Mouse (Mus musculus) ES-E14 (cell line): ENCODE results near the gene Kif19a.

ENCODE experiments used
- CHD2 ChIP-seq: IDR thresholded peaks from 2 replicates; pipeline ENCODE4 v1.6.1; 2014; ENCODE audit warnings: mild to moderate bottlenecking, low read depth, low read length, inconsistent platforms
- HCFC1 ChIP-seq: IDR thresholded peaks from 2 replicates; pipeline ENCODE4 v1.6.1; 2012; ENCODE audit warnings: low read length, inconsistent platforms, borderline replicate concordance; ENCODE audit not compliant: insufficient read depth
- MAFK ChIP-seq: IDR thresholded peaks from 2 replicates; pipeline ENCODE4 v1.6.1; 2014; ENCODE audit warnings: mild to moderate bottlenecking, low read depth, low read length, inconsistent platforms; ENCODE audit not compliant: insufficient read depth
- ZC3H11A ChIP-seq: IDR thresholded peaks from 2 replicates; pipeline ENCODE4 v1.6.1; 2012; ENCODE audit warnings: low read depth, mild to moderate bottlenecking, inconsistent platforms, low read length, borderline replicate concordance
- ZNF384 ChIP-seq: IDR thresholded peaks from 2 replicates; pipeline ENCODE4 v1.6.1; 2012; ENCODE audit warnings: low read depth, low read length, inconsistent platforms

DNA sequence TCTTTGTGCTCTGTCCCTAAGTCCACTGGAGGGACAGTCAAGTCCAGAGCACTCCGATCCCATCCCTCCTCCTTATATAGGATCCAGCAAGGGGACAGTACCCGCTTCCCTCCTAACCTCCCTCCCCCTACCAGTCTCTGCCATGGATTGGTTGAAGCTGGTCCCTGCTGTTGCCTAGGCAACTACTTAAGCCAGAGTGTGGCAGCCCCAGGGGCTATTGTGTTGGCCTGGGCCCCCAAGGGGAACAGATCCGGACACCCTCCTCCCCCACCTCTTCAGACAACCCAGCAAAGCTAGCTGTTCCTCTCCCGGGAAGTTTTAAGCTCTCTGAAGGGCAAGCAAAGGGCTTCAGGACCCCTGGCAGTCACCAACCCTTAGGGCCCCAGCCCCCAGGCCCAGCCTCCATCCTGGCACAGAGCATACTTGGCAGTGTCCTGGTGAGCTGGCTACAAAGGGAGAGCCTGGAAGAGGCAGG is 30.7 kb downstream of the Kif19a start, which contains the start of gene Btbd17:
- no peak for TF ChIP-seq CHD2
- no peak for TF ChIP-seq MAFK
- no peak for TF ChIP-seq ZC3H11A
- TF ChIP-seq HCFC1, result no peak
- no peak for TF ChIP-seq ZNF384
